Mouse (Mus musculus) liver, embryonic 11.5 days (tissue): ENCODE measurements at regions not wholly inside any gene's neighbourhood (a gene's known extent, or its start where the extent isn't known, plus 50 kb on each side); places are given as distances from the start of the nearest gene placed in this dataset.

Source experiments
- ATAC-seq: fragments of 200-750 bp; cut with Nextera tagmentation; replicated peaks from 2 replicates; pipeline ENCODE4 v1.8.0; 2017; ENCODE audit warnings: moderate number of reproducible peaks, mild to moderate bottlenecking, moderate TSS enrichment, moderate library complexity; ENCODE audit not compliant: low FRiP score
- DNase-seq: peaks from one replicate; pipeline ENCODE4 v3.0.0-alpha.2; 2017; ENCODE audit warnings: low spot score
- H3K27ac ChIP-seq: fragments of 300-500 bp; sonication (generic); 2 replicates; pipeline ENCODE4 v1.5.1; 2014; ENCODE audit warnings: mild to moderate bottlenecking, low read depth, low read length, control low read depth
- H3K27me3 ChIP-seq: fragments of 300-500 bp; sonication (generic); replicated peaks from 2 replicates; pipeline ENCODE4 v1.6.1; 2014; ENCODE audit warnings: low read length, mixed read lengths; ENCODE audit not compliant: control insufficient read depth, insufficient read depth
- H3K36me3 ChIP-seq: fragments of 300-500 bp; sonication (generic); 2 replicates; pipeline ENCODE4 v1.6.1; 2014; ENCODE audit warnings: mild to moderate bottlenecking, low read length, moderate library complexity, mixed read lengths; ENCODE audit not compliant: control insufficient read depth, insufficient read depth
- H3K4me1 ChIP-seq: fragments of 300-500 bp; sonication (generic); replicated peaks from 2 replicates; pipeline ENCODE4 v1.6.1; 2014; ENCODE audit warnings: low read length, mixed read lengths; ENCODE audit not compliant: control insufficient read depth, insufficient read depth
- H3K4me2 ChIP-seq: fragments of 300-500 bp; sonication (generic); 2 replicates; pipeline ENCODE4 v1.6.1; 2014; ENCODE audit warnings: mild to moderate bottlenecking, control low read depth, moderate library complexity
- H3K4me3 ChIP-seq: fragments of 300-500 bp; sonication (generic); 2 replicates; pipeline ENCODE4 v1.5.1; 2014; ENCODE audit warnings: low read depth, low read length, control low read depth
- H3K9ac ChIP-seq: fragments of 300-500 bp; sonication (generic); 2 replicates; pipeline ENCODE4 v1.6.1; 2014; ENCODE audit warnings: low read depth, low read length, control low read depth
- H3K9me3 ChIP-seq: fragments of 300-500 bp; sonication (generic); 2 replicates; pipeline ENCODE4 v1.6.1; 2016; ENCODE audit warnings: low read length, inconsistent platforms, mixed read lengths; ENCODE audit not compliant: control insufficient read depth
- WGBS: fragments of 180-500 bp; shearing (Covaris S2); extraction: QIAGEN DNeasy Blood & Tissue Kit; methylation state at CpG from one replicate; pipeline ENCODE4 v1.1.7; 2014; 5-methylcytosine and 5-hydroxymethylcytosine counted together

DNA sequence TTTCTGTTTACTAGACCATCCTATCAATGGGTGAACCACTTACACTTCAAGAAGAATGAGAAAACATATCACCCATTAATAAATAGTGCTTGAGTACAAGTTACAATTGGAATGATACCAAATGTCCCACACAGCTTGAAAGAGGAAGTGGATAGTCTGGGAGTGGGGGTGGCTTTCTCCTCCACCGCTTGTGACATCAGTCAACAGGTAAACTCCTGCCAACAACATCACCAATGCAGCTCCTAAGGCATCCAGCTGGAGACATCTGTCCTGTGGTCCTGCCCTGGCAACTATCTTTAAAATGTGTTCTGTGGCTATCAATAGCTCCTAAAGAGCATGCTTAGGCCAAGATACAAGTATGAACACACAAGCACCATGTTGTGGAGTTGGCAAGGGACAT lies 233.7 kb upstream of the Jade1 start:
- no peak for DNase-seq
- no peaks in the 10 kb centered on the region for H3K9me3 ChIP-seq
- WGBS: 83% methylated on average over 1 of the region's 1 CpGs
- H3K9ac ChIP-seq: no peak overlapping the region
- no peaks in the 10 kb centered on the region for H3K36me3 ChIP-seq
- H3K4me2 ChIP-seq: no peak overlapping the region
- ATAC-seq: no peak
- H3K27ac ChIP-seq: no peak overlapping the region
- no peak overlapping the region for H3K4me3 ChIP-seq
- no peaks in the 10 kb centered on the region for H3K4me1 ChIP-seq
- H3K27me3 ChIP-seq: no peaks in the 10 kb centered on the region

DNA sequence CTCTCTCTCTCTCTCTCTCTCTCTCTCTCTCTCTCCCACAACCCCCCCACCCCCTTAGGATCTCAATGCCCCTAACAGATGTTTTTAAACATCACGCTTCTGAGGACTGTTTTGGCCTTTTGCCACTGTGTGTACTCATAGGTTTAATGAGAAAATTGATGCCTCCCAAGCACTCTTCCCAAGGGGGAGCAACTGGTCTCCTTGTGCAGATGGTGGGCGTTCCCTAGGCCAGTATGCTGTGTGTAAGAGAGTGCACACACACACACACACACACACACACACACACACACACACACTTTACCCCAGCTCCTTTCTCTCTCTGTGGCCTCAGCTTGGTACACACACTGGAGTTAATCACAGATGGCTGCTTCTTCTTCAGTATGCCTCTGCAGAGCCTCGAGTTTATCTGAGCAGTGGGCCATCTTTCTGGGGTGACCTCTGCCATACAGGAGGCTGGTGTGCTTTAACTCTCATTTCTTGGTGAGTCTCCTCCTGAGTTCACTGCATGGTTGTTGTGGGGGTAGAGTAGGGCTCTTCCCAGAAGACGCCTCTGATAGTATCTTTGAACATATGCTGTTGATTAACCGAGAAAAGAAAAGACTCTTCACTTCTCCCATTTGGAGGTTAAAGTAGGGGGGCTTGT lies 236.2 kb upstream of the Jade1 start:
- Histone ChIP-seq H3K9ac (no peak overlapping the region), H3K36me3 (no peaks in the 10 kb centered on the region), H3K27ac (no peak overlapping the region), H3K4me3 (no peak overlapping the region), H3K4me1 (no peaks in the 10 kb centered on the region), H3K27me3 (no peaks in the 10 kb centered on the region), H3K9me3 (no peaks in the 10 kb centered on the region), H3K4me2 (no peak overlapping the region)
- WGBS: 55% methylated on average over 5 of the region's 5 CpGs
- ATAC-seq (no peak), DNase-seq (no peak)

DNA sequence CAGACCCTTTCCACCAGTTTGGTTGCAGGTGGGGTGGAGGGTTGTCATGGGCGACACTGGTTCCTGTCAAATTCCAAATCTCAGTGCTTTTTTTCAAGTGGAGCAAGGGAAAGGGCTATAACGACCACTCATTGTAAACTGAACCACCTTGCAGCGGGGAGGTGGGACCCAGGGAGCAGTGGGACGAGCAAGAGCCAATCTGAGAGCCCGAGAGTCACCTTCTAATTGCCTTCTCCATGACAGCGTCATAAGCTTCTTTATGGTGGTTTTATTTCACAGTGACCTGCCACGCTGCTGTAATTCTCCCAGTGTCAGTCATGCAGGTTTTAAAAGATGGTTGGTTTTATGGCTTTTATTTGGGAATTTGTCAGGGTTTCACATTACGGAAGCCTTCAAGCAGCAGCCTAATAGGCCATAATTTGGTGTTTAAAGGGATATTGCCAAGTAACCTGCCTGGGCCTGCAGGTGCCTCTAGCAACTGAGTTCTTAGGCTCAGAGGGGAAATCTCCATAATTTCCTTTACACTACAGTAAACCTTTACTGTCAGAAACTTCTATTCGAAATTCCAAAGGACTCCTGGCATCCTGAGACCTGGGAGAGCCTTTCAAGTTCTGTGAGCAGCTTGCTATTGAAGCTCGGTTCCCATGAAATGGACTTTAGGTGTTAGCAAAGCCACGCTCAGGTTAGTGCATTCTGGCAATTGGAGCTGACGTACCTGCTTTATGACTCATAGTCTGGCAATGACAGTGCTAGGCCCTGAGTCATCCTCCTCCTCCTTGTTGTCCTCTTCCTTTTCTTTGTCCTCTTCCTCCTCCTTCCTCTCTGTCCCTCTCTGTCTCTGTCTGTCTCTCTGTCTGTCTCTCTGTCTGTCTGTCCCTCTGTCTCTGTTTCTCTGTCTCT lies 235.6 kb upstream of the Pgrmc2 start:
- Histone ChIP-seq H3K27me3 (no peaks in the 10 kb centered on the region), H3K36me3 (no peaks in the 10 kb centered on the region), H3K4me3 (no peak overlapping the region), H3K9ac (no peak overlapping the region), H3K27ac (no peak overlapping the region), H3K9me3 (no peaks in the 10 kb centered on the region), H3K4me1 (no peaks in the 10 kb centered on the region), H3K4me2 (no peak overlapping the region)
- DNase-seq (no peak), ATAC-seq (no peak)
- WGBS: 70% methylated on average over 12 of the region's 12 CpGs

GRCm38 (mm10) chr3:41317170-41317569 lies 234.3 kb upstream of the Pgrmc2 start:
- WGBS: 41% methylated on average over 4 of the region's 4 CpGs
- H3K4me3 ChIP-seq: no peak overlapping the region
- no peaks in the 10 kb centered on the region for H3K4me1 ChIP-seq
- ATAC-seq: no peak
- no peaks in the 10 kb centered on the region for H3K27me3 ChIP-seq
- DNase-seq: no peak
- no peak overlapping the region for H3K27ac ChIP-seq
- H3K9me3 ChIP-seq: no peaks in the 10 kb centered on the region
- no peak overlapping the region for H3K9ac ChIP-seq
- no peak overlapping the region for H3K4me2 ChIP-seq
- H3K36me3 ChIP-seq: no peaks in the 10 kb centered on the region

DNA sequence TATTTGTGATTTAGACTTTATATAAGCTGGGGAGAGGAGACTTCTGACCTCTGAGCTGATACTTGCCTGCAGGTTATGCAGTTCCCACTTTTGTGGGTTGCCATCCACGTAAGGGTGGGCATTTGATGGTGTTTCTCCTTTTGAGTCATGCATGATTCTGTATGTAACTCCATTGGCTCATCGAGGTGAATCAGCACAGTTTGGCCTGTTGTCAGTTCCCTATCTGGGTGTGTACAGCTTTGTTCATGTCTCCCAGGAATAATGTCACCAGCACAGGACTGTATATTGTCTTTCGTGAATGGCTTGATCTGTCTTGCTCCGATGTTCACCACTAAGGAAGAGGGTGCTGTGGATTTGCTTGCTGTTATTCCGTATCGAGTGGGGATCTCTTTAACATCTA lies 229.6 kb upstream of the Pgrmc2 start:
- WGBS: 82% methylated on average over 6 of the region's 6 CpGs
- H3K27ac ChIP-seq: no peak overlapping the region
- H3K4me3 ChIP-seq: no peak overlapping the region
- H3K4me1 ChIP-seq: no peaks in the 10 kb centered on the region
- no peaks in the 10 kb centered on the region for H3K9me3 ChIP-seq
- no peak for ATAC-seq
- no peak overlapping the region for H3K4me2 ChIP-seq
- no peaks in the 10 kb centered on the region for H3K36me3 ChIP-seq
- H3K27me3 ChIP-seq: no peaks in the 10 kb centered on the region
- no peak for DNase-seq
- H3K9ac ChIP-seq: no peak overlapping the region

DNA sequence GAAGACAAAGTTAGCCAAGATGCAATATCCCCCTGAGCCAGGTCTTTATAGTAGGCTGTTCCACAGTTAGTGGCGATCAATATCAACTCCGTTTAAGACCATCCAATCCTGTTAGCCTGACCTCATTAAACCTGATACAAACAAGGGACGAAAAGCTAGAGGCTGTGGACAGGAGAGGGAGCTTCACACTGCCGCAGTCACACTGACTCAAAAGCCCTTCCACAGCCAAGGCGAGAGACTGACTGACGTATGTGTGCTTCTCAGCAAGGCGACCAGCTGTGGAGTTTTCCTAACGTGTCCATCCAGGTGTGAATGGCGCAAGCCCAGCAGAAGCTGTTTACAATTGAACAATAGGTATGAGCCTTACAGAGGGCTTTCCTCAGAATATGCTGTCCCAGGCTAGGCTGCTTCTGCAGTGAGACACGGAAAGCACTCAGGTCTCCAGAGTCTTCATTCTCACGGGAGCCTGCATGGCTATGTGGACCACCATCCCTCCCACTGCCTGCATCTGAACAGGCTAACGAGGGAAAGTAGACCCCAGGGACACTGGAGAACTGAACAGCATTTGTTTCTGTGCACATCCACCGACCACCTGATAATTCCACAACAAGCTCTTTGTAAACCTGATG lies 224.7 kb upstream of the Pgrmc2 start:
- no peak for DNase-seq
- Histone ChIP-seq H3K4me3 (no peak overlapping the region), H3K27me3 (no peaks in the 10 kb centered on the region), H3K27ac (no peak overlapping the region), H3K9ac (no peak overlapping the region), H3K4me2 (no peak overlapping the region), H3K4me1 (no peaks in the 10 kb centered on the region), H3K36me3 (no peaks in the 10 kb centered on the region), H3K9me3 (no peaks in the 10 kb centered on the region)
- no peak for ATAC-seq
- 81% methylated on average over 13 of the region's 13 CpGs for WGBS

- Histone ChIP-seq H3K27ac (no peak overlapping the region), H3K36me3 (no peaks in the 10 kb centered on the region), H3K9ac (no peak overlapping the region), H3K4me2 (no peak overlapping the region), H3K4me1 (no peaks in the 10 kb centered on the region), H3K4me3 (no peak overlapping the region), H3K27me3 (no peaks in the 10 kb centered on the region), H3K9me3 (no peaks in the 10 kb centered on the region)
- no peak for DNase-seq
- WGBS: 69% methylated on average over 3 of the region's 3 CpGs
- ATAC-seq: no peak
Observed at GRCm38 (mm10) chr3:41302805-41303204, 220.0 kb upstream of the Pgrmc2 start.

DNA sequence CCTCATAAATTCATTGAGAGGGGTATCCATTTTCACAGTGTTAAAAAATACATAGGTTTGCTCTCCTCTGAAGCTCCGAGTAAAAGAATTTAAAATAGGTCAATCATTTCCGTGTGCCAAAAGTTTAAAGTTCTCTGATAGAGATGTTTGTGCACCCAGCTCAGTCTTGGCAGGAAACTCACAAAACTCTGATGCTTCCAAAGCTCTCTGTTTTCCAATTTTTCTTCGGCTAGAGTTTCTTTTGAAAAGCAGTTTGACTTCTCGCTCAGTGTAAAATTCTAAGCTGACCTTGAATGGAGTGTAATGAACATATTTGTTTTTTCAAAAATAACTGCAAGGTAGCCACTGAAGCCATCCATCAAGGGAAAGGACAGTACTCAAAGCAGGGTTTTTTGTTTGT lies 215.9 kb upstream of the Pgrmc2 start:
- no peak overlapping the region for H3K4me3 ChIP-seq
- no peaks in the 10 kb centered on the region for H3K9me3 ChIP-seq
- H3K27ac ChIP-seq: no peak overlapping the region
- DNase-seq (no peak), ATAC-seq (no peak)
- H3K27me3 ChIP-seq: no peaks in the 10 kb centered on the region
- no peaks in the 10 kb centered on the region for H3K4me1 ChIP-seq
- H3K36me3 ChIP-seq: no peaks in the 10 kb centered on the region
- no peak overlapping the region for H3K9ac ChIP-seq
- no peak overlapping the region for H3K4me2 ChIP-seq
- WGBS: 83% methylated on average over 4 of the region's 4 CpGs
